Mouse (Mus musculus): ENCODE data around the gene Eef1g. TPM values are rescaled to one million over a fixed set of nuclear protein-coding genes. Genes with fewer than 3 reads are reported as not detected.
A peak's percentile ranks its signal among the peaks of the same experiment; 100 is the strongest.

Eef1g gene
- polyA plus RNA-seq, 1 experiment, result 236 TPM

DNA sequence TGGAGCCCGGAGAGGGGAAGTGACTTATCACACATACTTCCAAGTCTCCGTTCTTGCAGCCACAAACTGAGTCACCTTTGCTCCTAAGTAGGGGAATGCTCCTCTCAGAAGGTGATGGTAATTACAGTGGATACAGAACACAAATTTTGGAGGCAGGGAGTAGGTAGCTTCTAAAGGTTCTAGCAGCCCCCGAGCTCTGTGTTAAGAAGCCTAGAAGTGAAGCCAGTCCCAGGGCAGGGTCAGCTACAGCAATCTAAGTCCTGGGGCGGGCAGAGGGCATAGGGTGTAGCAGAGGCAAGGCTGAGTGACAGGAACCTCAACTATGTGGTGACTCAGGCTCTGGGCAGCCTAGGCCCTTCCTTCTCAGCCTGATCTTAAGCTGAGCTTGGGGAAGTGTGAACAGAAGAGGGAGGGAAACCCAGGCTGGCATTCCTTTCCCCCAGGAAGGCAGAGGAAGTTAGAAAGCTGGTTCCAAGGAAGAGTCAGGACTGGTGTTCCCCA lies 16.4 kb downstream of the Eef1g start:
- Histone ChIP-seq H3K4me3 (ENCODE audit: insufficient read depth, low read depth, low read length) (no peak overlapping the region), H3K27me3 (replicated peaks; ENCODE audit: control insufficient read depth, insufficient read depth, low read length) (no peaks in the 10 kb centered on the region), H3K27ac (ENCODE audit: insufficient read depth, low read depth, low read length) (peak overlapping the region; percentile 17; the same call in 1 of the 2 replicates), H3K36me3 (ENCODE audit: control insufficient read depth, insufficient read depth, low read length) (no peaks in the 10 kb centered on the region; the same call in 1 of the 2 replicates), H3K4me1 (ENCODE audit: control insufficient read depth, insufficient read depth, low read length) (peaks cover 2% of the 10 kb centered on the region; the same call in 1 of the 2 replicates)
- TF ChIP-seq POLR2A (IDR thresholded peaks at IDR 0.05; ENCODE audit: low read depth, low read length) (no peak), CTCF (conservative IDR thresholded peaks at IDR 0.05; ENCODE audit: insufficient read depth, insufficient read length, low read depth, low read length) (no peak)
- 42% methylated on average over 4 of the region's 4 CpGs for WGBS
- DNase-seq, result no peak

- Histone ChIP-seq H3K27ac (ENCODE audit: insufficient read depth, low read depth, low read length) (no peak overlapping the region), H3K36me3 (ENCODE audit: control insufficient read depth, insufficient read depth, low read length) (no peaks in the 10 kb centered on the region), H3K4me1 (ENCODE audit: control insufficient read depth, insufficient read depth, low read length) (peaks cover 4% of the 10 kb centered on the region; the same call in 1 of the 2 replicates), H3K27me3 (replicated peaks; ENCODE audit: control insufficient read depth, insufficient read depth, low read length) (no peaks in the 10 kb centered on the region), H3K4me3 (ENCODE audit: insufficient read depth, low read depth, low read length) (no peak overlapping the region)
- TF ChIP-seq CTCF (conservative IDR thresholded peaks at IDR 0.05; ENCODE audit: insufficient read depth, insufficient read length, low read depth, low read length), result no peak
- no peak for TF ChIP-seq POLR2A (IDR thresholded peaks at IDR 0.05; ENCODE audit: low read depth, low read length)
- peak; percentile 63 for DNase-seq
- WGBS, result 34% methylated on average over 7 of the region's 7 CpGs
Measured at GRCm38 (mm10) chr19:8984255-8984868, 17.5 kb downstream of the Eef1g start.

DNA sequence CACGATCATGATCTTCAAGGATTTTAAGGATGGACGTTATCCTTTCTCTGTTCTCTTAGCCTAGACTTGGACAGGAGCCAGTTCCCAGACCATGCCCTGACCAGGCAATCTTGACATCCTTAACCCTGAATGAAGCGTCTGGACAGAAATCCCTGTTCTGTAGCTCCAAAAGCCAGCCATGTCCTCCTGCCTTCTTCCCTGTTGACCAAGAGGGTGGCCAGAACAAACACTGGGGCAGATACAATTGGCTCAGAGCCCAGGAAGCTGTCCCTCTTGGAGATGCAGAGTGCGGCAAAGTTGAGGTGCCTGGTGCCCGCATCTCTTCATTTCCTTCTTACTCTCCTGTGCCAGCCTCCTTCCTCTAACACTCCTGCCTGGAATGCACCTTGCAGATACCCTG lies 19.1 kb downstream of the Eef1g start:
- peaks cover 4% of the 10 kb centered on the region; the same call in 1 of the 2 replicates for H3K4me1 ChIP-seq (ENCODE audit: control insufficient read depth, insufficient read depth, low read length)
- WGBS, result 51% methylated on average over 5 of the region's 5 CpGs
- peak; percentile 39 for DNase-seq
- no peaks in the 10 kb centered on the region for H3K27me3 ChIP-seq (replicated peaks; ENCODE audit: control insufficient read depth, insufficient read depth, low read length)
- no peak overlapping the region for H3K27ac ChIP-seq (ENCODE audit: insufficient read depth, low read depth, low read length)
- H3K36me3 ChIP-seq (ENCODE audit: control insufficient read depth, insufficient read depth, low read length), result no peaks in the 10 kb centered on the region
- TF ChIP-seq CTCF (conservative IDR thresholded peaks at IDR 0.05; ENCODE audit: insufficient read depth, insufficient read length, low read depth, low read length) (no peak), POLR2A (IDR thresholded peaks at IDR 0.05; ENCODE audit: low read depth, low read length) (no peak)
- no peak overlapping the region for H3K4me3 ChIP-seq (ENCODE audit: insufficient read depth, low read depth, low read length)

- DNase-seq, result no peak
- Histone ChIP-seq H3K27me3 (replicated peaks; ENCODE audit: control insufficient read depth, insufficient read depth, low read length) (no peaks in the 10 kb centered on the region), H3K4me3 (ENCODE audit: insufficient read depth, low read depth, low read length) (no peak overlapping the region), H3K27ac (ENCODE audit: insufficient read depth, low read depth, low read length) (no peak overlapping the region), H3K4me1 (ENCODE audit: control insufficient read depth, insufficient read depth, low read length) (peaks cover 17% of the 10 kb centered on the region; the same call in 1 of the 2 replicates), H3K36me3 (ENCODE audit: control insufficient read depth, insufficient read depth, low read length) (no peaks in the 10 kb centered on the region)
- 75% methylated on average over 2 of the region's 2 CpGs for WGBS
- no peak for TF ChIP-seq CTCF (conservative IDR thresholded peaks at IDR 0.05; ENCODE audit: insufficient read depth, insufficient read length, low read depth, low read length)
- no peak for TF ChIP-seq POLR2A (IDR thresholded peaks at IDR 0.05; ENCODE audit: low read depth, low read length)
Measured at GRCm38 (mm10) chr19:8987816-8988215, 21.0 kb downstream of the Eef1g start.

DNA sequence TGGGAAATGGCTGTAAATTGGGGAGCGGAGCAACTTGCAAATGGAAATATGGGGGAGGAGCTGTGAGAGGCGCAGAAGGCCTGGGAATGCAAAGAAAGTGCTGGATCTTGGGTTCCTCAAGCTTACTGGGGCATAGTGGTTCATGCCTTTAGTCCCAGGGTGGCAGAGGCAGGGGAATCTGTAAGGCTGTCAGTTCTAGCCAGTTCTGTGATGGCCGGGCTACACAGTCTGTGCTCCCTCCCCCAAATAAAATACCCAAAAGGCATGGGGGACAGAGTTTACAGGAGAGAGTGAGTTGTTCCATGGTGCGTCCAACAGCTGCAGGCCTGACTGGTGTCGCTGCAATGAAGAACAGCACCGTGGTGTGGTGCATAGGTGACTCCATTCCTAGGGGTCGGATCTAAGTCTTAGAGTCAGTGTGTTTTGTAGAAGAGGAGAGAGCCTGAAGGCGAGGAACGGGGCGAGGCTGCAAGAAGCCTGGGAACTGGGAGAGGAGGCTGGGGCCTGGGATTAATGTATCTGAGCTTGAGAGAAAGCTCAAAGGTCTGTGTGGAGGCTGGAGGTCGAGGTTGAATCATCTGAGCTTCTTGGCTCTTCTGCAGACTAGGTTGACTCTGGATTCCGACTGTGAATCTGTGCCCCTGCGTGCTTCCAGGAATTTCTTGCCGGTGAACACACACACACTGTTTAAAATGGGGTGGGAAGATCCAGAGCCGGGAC lies 21.7 kb downstream of the Eef1g start:
- peak; percentile 82 for DNase-seq
- Histone ChIP-seq H3K27me3 (replicated peaks; ENCODE audit: control insufficient read depth, insufficient read depth, low read length) (no peaks in the 10 kb centered on the region), H3K36me3 (ENCODE audit: control insufficient read depth, insufficient read depth, low read length) (no peaks in the 10 kb centered on the region), H3K27ac (ENCODE audit: insufficient read depth, low read depth, low read length) (0 out of 2 replicates have a peak overlapping the region, but pooled peaks have one; percentile 17), H3K4me3 (ENCODE audit: insufficient read depth, low read depth, low read length) (peak overlapping the region; percentile 97), H3K4me1 (ENCODE audit: control insufficient read depth, insufficient read depth, low read length) (peaks cover 17% of the 10 kb centered on the region; the same call in 1 of the 2 replicates)
- TF ChIP-seq CTCF (conservative IDR thresholded peaks at IDR 0.05; ENCODE audit: insufficient read depth, insufficient read length, low read depth, low read length) (no peak), POLR2A (IDR thresholded peaks at IDR 0.05; ENCODE audit: low read depth, low read length) (no peak)
- 38% methylated on average over 15 of the region's 15 CpGs for WGBS

DNA sequence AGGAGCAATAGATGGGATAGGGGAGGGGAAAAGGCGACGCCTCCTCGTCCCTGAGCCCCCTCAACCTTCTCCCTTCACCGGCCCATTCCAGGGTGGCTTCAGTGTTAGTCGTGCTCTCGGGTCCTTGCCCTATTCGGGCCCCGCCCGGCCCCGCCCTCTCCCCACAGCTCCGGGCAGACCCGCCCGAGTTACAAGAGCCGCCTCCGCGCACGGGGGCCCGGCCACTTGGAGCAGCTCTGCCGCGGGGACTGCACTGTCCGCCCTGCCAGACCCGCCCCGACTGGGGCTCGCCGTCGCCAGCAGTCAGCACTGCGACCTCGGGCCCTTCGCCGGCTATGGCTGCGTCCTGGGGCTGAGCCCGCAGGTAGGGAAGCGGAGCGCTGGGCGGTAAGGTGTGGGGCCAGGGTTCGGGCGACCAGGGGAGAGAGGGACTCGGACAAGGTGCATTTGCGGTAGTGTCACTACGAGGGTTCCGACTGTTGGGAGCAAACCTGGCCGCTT lies 22.3 kb downstream of the Eef1g start, which contains the start of gene Ahnak:
Gene Ahnak, plus strand, starts transcription at position 219 of the 501 bp plus-strand sequence.
- Histone ChIP-seq H3K4me3 (ENCODE audit: insufficient read depth, low read depth, low read length) (peak within 1 kb of the TSS; percentile 97), H3K36me3 (ENCODE audit: control insufficient read depth, insufficient read depth, low read length) (no peaks in the 10 kb centered on the region), H3K4me1 (ENCODE audit: control insufficient read depth, insufficient read depth, low read length) (peaks cover 17% of the 10 kb centered on the region; the same call in 1 of the 2 replicates), H3K27me3 (replicated peaks; ENCODE audit: control insufficient read depth, insufficient read depth, low read length) (no peaks in the 10 kb centered on the region), H3K27ac (ENCODE audit: insufficient read depth, low read depth, low read length) (peak within 1 kb of the TSS; percentile 94)
- DNase-seq, result peak; percentile 85
- TF ChIP-seq POLR2A (IDR thresholded peaks at IDR 0.05; ENCODE audit: low read depth, low read length), result no peak
- no peak for TF ChIP-seq CTCF (conservative IDR thresholded peaks at IDR 0.05; ENCODE audit: insufficient read depth, insufficient read length, low read depth, low read length)
- WGBS, result 3% methylated on average over 41 of the region's 42 CpGs

Data from kidney, adult 2 months (tissue).